Mouse (Mus musculus) megakaryocyte, embryonic 14.5 days (primary cell): ENCODE measurements around the gene Lhpp.

Experiments
- FLI1 ChIP-seq: IDR thresholded peaks from 2 replicates; pipeline ENCODE4 v1.6.1; 2012; ENCODE audit warnings: low read length, inconsistent platforms, mixed read lengths
- GATA1 ChIP-seq: IDR thresholded peaks from 3 replicates; pipeline ENCODE4 v1.6.1; 2012; ENCODE audit warnings: mixed read lengths, low read length, inconsistent platforms, borderline replicate concordance

DNA sequence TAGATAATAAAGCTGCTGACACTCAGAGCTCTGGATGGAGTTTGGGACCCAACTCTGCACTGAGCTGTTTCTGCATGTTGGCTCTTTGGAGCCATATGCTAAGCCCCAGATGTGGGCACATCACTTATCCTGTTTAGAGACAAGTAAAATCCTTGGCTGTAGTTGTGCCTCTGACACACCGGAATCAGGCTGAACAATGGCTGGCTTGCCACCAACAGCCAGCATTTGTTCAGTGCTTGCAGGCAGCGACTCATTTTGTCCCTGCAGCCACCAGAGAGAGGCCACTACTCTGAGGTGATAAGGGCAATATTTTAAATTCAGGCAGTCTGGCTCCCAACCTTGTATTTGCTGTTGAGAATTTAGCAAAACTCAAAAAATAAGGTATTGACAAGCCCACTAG, 58.2 kb downstream of the Lhpp start:
- TF ChIP-seq GATA1 (no peak), FLI1 (no peak)
